Mouse (Mus musculus): ENCODE results near the gene Ubl5.

DNA sequence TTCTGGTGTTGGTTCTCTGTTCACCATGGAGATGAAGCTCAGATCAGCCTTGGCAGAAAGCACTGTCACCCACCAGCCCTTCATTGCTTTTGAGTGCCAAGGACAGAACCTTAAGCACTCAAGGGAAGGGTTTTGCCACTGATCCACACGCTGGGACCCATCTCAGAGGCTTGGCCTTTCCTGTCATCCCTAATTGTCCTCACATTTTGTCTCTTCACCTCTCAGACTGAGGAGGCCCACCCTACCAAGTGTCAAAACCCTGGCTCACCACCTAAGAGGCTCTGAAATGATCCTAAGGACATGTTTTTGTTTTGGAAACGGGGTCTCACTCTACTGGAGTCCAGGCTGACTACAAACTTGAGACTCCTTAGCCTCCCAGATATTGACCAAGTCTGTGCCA lies 5.9 kb upstream of the Ubl5 start:
- TF ChIP-seq CTCF (IDR thresholded peaks at IDR 0.05; ENCODE audit: low read depth, low read length) (no peak), POLR2A (IDR thresholded peaks at IDR 0.05; ENCODE audit: borderline replicate concordance, low read depth, low read length) (no peak)
